Mouse (Mus musculus): ENCODE measurements around the gene Eif3i.
A peak's percentile ranks its signal among the peaks of the same experiment; 100 is the strongest.

Eif3i gene

DNA sequence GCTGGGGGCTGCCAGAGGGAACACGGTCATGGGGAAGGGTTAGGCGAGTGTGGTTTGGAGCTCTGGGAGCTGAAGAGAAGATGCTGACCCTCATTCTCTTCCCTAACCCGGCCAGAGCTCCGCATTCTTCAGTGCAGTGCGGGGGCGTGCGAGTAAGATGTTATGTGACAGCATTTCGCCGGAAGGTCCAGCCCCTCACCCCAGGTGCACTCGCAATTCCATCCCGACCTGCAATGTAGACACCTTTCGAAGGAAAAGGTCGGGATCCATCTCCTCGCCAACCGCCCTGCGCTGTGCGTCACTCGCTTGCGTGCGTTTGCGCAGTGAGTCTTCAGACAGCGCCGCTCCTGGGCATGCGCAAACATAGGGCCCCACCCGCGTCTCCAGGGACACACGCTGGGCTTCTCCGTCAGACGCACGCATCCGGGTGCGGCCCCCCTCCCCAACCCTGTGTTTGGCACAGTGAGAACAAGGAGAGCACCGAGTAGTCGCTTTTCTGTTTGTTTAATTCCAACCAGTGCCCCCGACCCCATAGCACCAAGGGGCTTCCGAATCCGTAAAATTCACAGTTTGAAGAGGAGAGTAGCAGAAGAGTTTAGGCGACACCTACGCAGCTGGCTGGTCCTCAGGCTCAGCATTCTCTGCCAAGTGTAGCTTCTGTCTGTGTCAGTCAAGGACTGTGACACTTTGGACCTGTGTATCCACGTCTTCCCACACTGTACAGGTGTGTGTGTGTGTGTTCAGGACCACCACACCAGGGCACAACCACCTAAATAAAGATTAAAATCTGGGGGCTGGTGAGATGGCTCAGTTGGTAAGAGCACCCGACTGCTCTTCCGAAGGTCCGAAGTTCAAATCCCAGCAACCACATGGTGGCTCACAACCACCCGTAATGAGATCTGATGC, 18.6 kb upstream of the Eif3i start, which contains the start of gene Iqcc:
TSS of gene Iqcc (minus strand) at position 314 of the 906 bp plus-strand sequence.
- DNase-seq (ENCODE audit: low spot score) = peak; percentile 97

DNA sequence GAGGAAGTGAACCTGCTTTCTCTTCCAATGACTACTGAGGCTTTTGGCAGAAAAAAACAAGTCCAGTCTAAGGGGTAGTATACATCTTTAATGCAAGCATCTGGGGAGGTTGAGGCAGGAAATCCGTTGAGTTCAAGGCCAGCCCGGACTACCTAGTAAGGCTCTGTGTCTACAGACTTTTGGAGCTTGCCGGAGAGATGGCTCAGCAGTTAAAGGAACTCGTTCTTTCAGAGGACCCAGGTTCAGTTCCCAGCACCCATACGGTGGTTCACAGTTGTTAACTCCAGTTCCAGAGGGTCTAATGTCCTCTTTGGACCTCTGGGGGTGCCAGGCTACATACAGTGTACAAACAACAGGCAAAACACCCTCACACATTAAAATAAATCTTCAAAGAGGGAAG, 17.6 kb upstream of the Eif3i start:
- DNase-seq (ENCODE audit: low spot score) = no peak

DNA sequence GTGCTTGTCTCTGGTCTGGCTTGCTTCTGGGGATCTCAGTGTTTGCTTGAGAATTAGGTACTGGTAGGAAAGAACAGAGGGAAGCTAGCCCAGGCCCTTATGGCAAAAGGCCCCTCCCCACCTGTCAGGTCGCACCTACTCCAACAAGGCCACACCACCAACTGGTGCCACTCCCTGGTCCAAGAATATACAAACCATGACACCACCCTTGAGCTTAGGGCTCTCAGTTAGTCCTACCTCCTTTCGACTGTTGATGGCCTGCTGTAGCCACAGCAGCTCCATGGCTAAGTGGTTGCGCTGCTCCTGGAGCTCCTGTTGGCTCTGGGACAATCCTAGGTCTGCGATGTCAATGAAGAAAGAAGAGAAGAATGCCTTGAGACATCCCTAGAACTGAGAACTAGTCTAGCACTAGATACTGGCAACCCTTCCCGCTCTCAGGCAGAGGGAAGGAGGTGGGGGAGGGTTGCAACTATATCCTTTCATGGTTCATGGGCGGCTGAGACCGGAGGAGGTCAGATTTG, 16.7 kb upstream of the Eif3i start:
- DNase-seq (ENCODE audit: low spot score) = no peak

DNA sequence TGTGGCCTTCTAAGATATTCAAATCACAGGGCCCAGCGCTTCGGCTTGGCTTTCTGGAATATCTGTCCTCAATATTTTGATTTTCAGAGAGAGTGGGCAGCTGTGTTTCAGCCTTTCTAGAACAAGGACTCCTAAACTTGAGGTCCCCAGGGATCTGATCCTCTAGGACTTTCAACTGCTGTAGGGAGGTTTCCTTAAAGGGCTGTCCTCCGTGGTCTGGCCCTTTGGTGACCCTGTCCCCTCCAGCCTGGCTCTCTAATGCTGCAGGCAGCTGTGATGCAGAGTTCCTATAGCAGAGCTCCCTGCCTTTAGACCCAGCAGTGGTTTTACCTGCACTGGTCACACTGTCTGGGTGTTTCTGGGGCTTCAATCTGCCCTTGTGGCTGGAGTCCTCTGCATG, 16.2 kb upstream of the Eif3i start:
- DNase-seq (ENCODE audit: low spot score) = no peak

DNA sequence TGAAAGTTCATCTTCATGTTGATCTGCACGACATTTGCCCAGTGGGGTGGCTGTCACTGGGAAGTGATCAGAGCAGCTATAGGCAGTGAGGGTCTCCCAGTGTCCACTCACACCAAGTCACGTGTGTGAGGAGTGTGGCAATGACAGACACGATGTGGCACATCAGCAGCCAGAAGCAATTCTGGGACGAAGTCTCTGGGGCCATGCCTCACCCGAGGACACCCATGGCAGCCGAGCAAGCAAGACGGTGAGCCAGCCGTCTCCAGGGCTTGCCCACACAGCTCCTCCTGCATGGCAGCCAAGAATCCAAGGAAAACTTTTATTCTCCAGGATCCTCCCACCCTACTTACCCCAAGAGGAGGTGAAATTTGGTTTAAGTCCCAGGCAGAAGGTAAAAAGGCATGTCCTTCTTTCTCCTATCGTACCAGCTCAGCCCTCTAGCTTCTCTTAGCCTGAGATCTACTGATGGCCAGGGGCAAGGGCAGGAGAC, 15.4 kb upstream of the Eif3i start:
- no peak for DNase-seq (ENCODE audit: low spot score)

DNA sequence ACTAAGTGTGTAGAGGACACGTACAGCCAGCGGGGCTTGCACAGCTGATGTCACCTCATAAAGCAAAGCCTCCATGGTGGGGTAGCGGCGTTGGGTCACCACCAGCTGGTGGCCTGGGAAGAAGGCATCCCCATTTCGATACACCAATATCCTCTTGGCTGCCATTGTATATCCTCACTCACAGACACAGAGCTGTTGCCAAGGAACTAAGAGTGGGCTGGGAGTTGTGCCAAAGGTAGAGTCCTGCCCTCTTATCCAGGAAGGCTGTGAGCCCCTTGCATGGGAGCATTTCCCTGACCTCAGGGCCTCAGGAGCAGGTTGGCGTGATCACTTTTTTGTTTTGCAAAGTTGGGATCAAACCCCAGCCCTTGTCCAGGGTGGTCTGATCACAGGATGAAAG, 13.6 kb upstream of the Eif3i start, which contains the start of gene Dcdc2b:
TSS of gene Dcdc2b (minus strand) at position 165 of the 400 bp plus-strand sequence.
- DNase-seq (ENCODE audit: low spot score) = no peak

DNA sequence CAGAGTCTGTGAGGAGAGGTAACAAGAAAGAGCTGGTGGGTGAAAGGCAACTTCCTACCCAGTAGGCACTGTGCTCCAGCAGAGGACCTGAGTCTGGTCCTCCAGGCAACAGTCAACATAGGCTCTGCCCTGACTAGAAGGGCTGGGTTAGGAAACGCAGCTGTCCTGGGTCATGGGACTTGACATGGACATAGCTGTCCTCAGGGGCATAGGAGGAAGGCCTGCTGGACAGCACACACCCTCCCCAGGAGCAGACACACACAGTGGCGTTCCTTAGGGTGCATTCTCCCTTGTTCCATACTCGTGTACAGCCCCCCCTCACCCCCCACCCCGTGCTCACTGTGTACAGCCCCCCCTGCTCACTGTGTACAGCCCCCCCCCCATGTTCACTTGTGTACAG, 10.0 kb upstream of the Eif3i start:
- DNase-seq (ENCODE audit: low spot score) = no peak

DNA sequence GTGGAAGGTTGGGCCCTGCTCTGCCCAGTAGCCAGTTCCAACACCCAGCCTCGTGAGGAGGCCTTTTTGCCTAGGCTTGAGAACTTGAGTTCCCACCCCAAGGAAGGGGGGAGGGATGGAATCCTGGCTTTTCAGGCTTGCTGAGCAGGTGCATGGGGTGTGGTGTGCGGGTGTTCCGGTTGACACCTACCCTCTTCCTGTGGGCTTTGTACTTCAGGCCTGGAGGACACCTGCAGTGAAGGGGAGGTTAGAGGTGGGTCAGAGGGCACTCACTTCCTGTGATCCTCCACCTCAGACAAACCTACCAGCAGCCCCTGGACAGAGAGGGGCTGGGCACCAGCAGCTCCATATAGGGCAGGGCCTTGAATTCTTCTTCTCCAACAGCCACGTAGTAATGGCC, 9.6 kb upstream of the Eif3i start:
- DNase-seq (ENCODE audit: low spot score) = no peak

DNA sequence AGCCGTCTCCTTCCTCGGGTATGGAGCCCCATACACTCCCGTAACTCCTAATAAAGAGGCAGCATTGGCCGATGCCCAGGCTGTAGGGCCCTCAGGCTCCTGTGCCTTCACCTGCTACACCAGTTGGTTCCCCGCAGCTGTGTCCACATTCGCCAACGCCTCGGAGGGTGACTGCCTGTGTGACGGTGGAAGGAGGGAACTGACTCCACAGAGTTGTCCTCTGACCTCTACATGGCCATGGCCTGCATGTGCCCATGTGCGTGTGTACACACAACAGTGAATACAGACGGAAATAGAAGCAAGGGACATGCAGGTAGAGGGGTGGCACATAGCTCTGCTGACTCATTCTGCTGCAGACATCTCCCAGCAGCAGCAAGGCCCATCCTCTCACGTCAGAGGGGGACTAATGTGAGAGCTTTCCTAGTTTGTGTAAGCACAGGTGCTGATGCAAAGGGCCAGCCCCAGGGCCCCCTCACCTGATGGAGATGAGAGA, 8.7 kb upstream of the Eif3i start:
- no peak for DNase-seq (ENCODE audit: low spot score)

DNA sequence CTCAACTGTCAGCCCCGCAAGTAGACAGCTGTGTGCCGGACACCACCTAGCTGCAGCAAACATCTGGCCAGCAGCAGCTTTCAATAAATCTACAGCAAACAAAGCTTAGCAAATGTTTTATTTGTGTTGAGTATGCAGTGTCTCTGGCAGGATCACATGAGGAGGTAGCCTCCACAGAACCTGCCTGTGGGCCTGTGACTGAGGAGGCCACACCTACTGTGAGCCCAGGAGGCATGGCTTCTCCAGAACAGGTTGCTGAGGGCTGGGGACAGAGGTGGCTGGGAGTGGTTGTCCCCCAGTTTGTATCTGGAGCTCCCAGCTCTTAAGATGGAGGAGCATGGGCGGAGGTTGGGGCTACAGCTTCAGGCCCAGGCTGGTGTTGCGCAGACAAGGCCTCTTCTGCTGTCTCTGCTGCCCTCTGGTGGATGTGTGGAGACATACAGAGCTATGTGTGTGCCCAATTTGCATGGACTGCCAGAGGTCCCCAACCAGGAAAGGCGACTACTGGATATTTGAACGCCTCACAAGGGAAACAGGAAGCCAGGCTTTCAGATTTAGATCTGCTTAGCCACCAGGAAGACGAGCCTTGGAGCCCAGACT, 8.1 kb upstream of the Eif3i start:
- DNase-seq (ENCODE audit: low spot score) = peak; percentile 95

DNA sequence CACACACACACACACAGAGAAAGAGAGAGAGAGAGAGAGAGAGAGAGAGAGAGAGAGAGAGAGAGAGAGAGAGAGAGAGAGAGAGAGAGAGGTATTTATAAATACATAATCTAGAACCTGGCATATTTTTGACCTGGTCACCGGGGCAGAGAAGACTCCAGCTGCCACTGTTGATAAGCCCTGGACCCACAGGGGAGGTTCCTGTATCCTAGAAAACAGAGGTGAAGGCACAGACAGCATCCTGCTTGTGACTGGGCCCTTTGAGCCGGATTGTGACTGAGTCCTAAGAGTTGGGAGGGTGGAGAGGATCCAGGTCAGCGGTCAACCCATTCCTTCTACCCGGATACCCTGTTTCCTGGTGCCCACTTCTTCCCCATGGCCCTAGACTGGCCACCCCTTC, 11.6 kb downstream of the Eif3i start:
- no peak for DNase-seq (ENCODE audit: low spot score)

DNA sequence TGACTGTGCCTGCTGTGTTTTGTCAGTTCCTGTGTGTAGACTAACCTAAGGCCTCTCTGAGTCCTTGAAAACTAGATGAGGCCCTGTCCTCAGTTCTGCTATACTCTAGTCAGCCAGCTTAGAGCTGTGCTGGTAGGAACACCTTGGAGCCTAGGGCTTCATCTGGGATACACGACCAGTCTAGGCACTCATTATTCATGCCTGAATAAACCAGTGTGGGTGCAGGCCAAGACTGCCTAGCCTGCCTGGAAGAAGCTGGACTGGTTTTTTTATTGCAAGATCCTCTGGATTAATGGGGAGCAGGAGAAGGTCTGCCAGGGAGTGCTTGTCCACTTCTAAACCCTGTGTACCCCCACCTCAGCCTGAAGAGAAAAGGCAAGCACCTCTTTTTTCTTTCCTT, 13.5 kb downstream of the Eif3i start:
- no peak for DNase-seq (ENCODE audit: low spot score)

DNA sequence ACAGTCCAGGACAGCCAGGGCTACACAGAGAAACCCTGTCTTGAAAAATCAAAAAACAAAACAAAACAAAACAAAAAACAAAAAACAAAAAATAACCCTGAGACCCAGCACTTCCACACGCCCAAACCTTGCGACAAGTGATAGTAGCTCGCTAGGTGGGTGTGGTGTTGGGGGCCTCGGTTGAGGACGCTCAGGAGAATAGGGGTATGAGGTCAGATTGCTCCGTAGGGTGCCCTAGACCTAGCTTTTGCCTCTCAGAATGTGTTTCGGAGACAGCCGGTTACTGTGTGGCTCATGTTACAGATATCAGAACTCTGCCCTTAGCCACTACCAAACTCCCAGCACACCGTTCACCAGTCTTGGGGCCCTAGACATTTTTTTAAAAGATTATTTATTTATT, 14.7 kb downstream of the Eif3i start:
- no peak for DNase-seq (ENCODE audit: low spot score)

DNA sequence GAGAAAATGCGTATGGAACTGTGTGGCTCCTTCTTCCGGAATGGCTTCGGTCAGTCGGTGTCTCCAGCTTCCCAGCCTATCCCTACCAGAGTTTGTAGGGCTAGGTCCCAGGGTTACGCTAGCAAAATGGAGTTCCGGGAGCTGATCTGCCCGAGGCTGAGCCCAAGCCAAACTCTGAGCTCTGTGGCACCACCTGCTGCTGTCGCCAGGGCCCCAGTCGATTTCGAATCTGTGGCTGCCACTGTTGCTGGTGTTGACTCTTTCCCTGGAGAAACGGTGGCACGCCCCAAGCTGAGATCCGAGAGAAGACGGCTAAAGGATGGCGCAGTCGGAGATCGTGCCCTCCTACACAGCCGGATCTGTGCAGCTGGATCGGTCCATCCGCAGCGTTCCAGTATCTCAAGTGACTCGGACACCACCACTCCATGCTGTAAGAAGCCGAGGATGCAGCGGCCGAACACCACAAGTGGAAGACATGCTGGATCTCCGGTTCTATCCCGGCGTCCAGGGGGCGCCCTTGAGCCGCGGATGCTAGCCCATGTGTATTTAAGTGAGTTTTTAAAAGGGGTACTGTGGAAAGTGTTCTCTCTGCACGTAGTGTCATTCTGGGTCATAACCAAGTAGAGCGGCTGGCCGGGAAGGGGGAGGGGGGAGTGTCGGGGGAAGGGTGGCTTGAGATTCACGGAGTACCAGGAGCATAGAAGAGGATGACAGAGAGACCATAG, 15.4 kb downstream of the Eif3i start:
- DNase-seq (ENCODE audit: low spot score) = peak; percentile 89

DNA sequence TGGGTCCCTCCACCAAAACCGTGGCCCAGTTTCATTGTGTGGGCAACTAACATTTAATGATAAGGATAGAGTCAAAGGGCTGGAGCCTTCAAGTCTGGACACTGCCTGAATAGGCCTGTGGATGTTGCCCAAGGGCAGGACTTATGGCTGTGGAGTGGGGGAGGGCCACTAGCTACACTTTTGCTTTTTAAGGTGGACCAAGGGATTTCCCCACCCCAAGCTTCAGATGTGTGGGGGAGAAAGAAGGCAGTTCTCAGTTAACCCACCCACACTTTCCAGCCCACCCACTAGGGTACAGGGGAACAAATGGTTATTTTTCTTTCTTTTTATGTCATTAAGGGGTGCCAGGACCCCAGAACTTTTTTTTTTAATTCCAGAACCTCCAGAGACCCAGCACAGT, 16.1 kb downstream of the Eif3i start:
- DNase-seq (ENCODE audit: low spot score) = no peak

DNA sequence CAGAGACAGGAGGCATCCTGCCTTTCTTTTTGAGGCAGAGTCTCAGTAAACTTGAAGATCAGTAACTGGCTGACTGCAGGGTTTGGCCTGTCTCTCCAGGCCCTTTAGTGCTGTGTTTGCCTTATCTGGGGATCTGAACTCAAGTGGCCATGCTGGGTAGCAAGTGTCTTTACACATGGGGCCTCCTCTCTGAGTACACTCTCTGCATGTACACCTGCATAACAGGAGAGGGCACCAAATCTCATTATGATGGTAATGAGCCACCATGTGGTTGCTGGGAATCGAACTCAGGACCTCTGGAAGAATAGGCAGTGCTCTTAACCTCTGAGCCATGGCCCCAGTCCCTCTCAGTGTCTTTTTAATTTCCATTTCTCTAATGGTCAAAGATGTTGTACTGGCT, 18.2 kb downstream of the Eif3i start:
- DNase-seq (ENCODE audit: low spot score) = no peak

DNA sequence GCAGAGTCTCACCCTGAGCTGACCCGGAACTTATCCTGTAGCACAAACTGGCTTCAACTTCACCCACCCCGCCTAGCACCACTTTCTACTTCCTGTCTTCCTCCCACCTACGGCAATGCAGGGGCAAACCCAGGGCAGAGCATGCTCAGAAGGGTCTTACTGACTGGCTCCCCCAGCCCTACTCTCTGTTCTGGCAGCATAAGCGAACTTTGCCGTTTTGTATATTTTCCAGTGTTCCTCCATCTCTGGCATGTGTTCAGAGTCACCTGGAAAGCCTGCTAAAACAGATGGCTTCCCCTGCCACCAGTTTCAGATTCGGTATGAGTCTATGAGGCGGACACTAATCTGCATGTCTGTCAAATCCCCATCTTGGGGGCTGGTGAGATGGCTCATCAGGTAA, 20.1 kb downstream of the Eif3i start:
- no peak for DNase-seq (ENCODE audit: low spot score)

DNA sequence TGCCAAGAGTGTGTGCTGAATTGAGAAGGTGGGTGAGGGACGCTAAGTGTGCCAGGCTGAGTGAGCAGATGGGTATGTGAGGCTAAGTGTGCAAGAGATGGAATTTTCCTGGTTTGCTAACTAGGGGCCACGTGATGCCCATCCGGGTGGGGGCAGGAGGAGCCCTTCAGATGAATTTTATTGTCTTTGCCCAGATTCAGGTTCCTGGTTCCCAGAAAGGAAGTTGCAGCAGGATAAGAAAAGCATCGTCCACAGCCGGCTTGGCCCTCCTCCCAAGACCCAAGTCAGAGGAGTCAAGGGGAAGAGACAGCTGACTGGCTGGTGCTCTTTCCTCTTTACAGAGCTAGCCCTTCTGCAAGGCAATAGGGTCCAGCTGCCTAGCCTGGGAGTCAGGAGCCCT, 22.0 kb downstream of the Eif3i start, which contains the start of gene Fam167b:
TSS of gene Fam167b (minus strand) at position 84 of the 400 bp plus-strand sequence.
- no peak for DNase-seq (ENCODE audit: low spot score)

DNA sequence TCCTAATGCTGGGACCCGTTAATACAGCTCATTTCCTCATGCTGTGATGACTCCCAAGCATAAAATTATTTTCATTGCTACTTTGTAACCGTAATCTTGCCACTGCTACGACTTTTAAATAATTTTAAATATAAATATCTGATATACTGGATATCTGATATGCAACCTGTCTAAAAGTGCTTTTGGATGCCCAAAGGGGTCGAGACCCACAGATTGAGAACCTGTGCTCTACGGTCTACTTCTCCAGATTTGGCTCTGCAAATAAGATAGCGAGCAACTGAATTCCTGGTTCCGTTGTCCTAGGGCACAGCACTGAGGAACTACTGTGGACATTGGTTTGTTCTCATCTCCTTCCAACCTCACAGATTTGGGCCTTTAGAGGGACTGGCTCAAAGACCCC, 22.8 kb downstream of the Eif3i start:
- DNase-seq (ENCODE audit: low spot score) = no peak

DNA sequence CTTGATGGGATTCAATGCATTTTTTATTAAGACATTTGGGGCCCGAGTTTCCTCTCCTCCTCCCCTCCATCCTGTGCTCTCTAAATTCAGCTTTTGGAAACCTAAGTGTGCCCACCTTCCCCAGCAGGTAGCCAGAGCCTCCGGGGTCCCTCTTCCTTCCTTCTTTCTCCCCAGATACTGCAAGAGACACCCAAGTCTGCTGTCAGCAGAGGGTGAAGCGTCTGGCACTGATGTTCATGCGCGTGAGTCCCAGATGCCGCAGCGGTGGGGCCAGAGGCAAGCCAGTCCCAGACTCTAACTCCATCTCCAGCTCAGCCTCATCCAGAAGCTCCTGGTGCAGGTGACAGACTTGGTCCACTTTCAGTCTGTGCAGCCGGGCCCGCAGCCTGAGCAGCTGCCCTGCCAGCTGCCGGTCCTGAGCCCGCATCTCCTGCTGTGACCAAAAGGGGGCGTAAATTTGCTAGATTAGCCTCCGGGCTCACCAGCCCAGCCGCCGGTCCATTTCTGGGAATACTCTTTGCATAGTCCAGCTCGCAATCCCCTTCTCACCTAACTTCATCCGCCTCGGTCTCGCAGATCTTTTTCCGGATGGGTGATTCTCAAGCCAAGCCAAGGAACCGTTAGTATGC, 23.5 kb downstream of the Eif3i start:
- peak; percentile 82 for DNase-seq (ENCODE audit: low spot score)

DNA sequence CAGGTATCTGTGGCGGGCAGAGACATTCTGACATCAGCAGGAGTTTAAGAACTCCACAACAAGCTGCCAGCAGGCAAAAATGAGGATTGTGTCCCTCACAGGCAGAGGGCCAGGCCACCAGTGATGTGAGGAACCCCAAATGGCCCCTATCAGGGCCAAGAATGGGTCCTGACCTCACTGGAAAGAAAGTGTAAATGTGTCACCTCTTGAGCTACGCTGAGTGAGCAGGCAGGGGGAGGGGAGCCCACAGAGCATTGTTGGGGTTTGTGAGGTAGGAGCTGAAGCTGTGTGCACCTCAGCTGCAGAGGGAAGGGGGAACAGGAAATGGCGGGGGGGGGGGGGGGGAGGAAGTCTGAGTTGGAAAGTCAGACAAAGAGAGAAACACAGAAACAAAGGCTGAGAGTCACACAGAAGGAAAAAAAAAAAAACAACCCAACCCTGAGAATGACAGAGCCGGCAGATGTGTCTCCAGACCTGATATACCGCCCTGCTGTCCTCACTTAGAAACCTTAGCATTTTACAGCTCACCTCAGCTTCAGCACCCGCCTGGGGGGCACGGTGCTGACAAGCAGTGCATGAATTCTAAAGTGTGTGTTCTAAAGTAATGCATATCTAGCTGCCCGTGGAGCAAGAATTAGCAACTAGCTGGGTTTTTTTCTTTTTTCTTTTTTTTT, 25.1 kb downstream of the Eif3i start:
- DNase-seq (ENCODE audit: low spot score) = no peak
